Mouse (Mus musculus) heart, embryonic 13.5 days (tissue): ENCODE results near the gene Sorbs1. TPM values are rescaled to one million over a fixed set of nuclear protein-coding genes. Genes with fewer than 3 reads are reported as not detected.

ENCODE experiments used
- ATAC-seq: fragments of 200-750 bp; cut with Nextera tagmentation; 2 replicates; pipeline ENCODE4 v1.8.0; 2017; ENCODE audit warnings: moderate TSS enrichment; ENCODE audit not compliant: insufficient number of reproducible peaks, low FRiP score, low TSS enrichment; ENCODE audit errors: extremely low read depth
- H3K27ac ChIP-seq: fragments of 300-500 bp; sonication (generic); replicated peaks from 2 replicates; pipeline ENCODE4 v1.5.1; 2015; ENCODE audit warnings: moderate library complexity, mild to moderate bottlenecking, inconsistent platforms
- H3K27me3 ChIP-seq: fragments of 300-500 bp; sonication (generic); replicated peaks from 2 replicates; pipeline ENCODE4 v1.6.1; 2015; ENCODE audit warnings: mild to moderate bottlenecking, inconsistent platforms
- H3K36me3 ChIP-seq: fragments of 300-500 bp; sonication (generic); 2 replicates; pipeline ENCODE4 v1.6.1; 2015; ENCODE audit warnings: mild to moderate bottlenecking, inconsistent platforms
- H3K4me1 ChIP-seq: fragments of 300-500 bp; sonication (generic); 2 replicates; pipeline ENCODE4 v1.6.1; 2015; ENCODE audit warnings: inconsistent platforms
- H3K4me2 ChIP-seq: fragments of 300-500 bp; sonication (generic); 2 replicates; pipeline ENCODE4 v1.6.1; 2015; ENCODE audit warnings: inconsistent platforms, mild to moderate bottlenecking, moderate library complexity
- H3K4me3 ChIP-seq: fragments of 300-500 bp; sonication (generic); 2 replicates; pipeline ENCODE4 v1.5.1; 2015; ENCODE audit warnings: moderate library complexity, mild to moderate bottlenecking, inconsistent platforms
- H3K9ac ChIP-seq: fragments of 300-500 bp; sonication (generic); 2 replicates; pipeline ENCODE4 v1.6.1; 2015; ENCODE audit warnings: inconsistent platforms, mild to moderate bottlenecking, moderate library complexity
- H3K9me3 ChIP-seq: fragments of 300-500 bp; sonication (generic); 2 replicates; pipeline ENCODE4 v1.6.1; 2016; ENCODE audit warnings: inconsistent platforms
- WGBS: fragments of 180-500 bp; shearing (Covaris S2); methylation state at CpG from one replicate; pipeline ENCODE4 v1.1.7; 2015; ENCODE audit warnings: mixed read lengths; 5-methylcytosine and 5-hydroxymethylcytosine counted together
- polyA plus RNA-seq: library from polyadenylated mRNA; unstranded; fragments of >200 nt; fragmentation: Nextera tagmentation; extraction: Ambion mirVana; gene quantifications from 2 replicates; pipeline ENCODE4 v1.2.1, GENCODE M21; 2015

Sorbs1 gene
- polyA plus RNA-seq, 1 experiment from 2014 or later: 65.4 TPM

- ATAC-seq: no peak
- no peak overlapping the region for H3K4me3 ChIP-seq
- no peak overlapping the region for H3K9ac ChIP-seq
- peaks cover 73% of the 10 kb centered on the region for H3K4me1 ChIP-seq
- H3K27ac ChIP-seq: peak overlapping the region; percentile 28; the same call in 1 of the 2 replicates
- no peak overlapping the region for H3K4me2 ChIP-seq
- 48% methylated on average over 1 of the region's 1 CpGs for WGBS
- H3K9me3 ChIP-seq: no peaks in the 10 kb centered on the region
- peaks cover 41% of the 10 kb centered on the region for H3K36me3 ChIP-seq
- H3K27me3 ChIP-seq: no peaks in the 10 kb centered on the region
Observed at GRCm38 (mm10) chr19:40255561-40255960, 258.0 kb downstream of the Sorbs1 start.

- H3K4me3 ChIP-seq: no peak overlapping the region
- peaks cover 44% of the 10 kb centered on the region for H3K36me3 ChIP-seq
- no peak overlapping the region for H3K4me2 ChIP-seq
- H3K4me1 ChIP-seq: peaks cover 73% of the 10 kb centered on the region
- no peaks in the 10 kb centered on the region for H3K27me3 ChIP-seq
- no peaks in the 10 kb centered on the region for H3K9me3 ChIP-seq
- no peak for ATAC-seq
- WGBS: 73% methylated on average over 3 of the region's 3 CpGs
- H3K27ac ChIP-seq: peak overlapping the region; percentile 46
- 0 out of 2 replicates have a peak overlapping the region, but pooled peaks have one; percentile 14 for H3K9ac ChIP-seq
Observed at GRCm38 (mm10) chr19:40254741-40255140, 258.8 kb downstream of the Sorbs1 start.

GRCm38 (mm10) chr19:40253768-40254167 lies 259.8 kb downstream of the Sorbs1 start:
- Histone ChIP-seq H3K9ac (peak overlapping the region; percentile 60), H3K4me1 (peaks cover 73% of the 10 kb centered on the region), H3K4me3 (no peak overlapping the region; the same call in 1 of the 2 replicates), H3K9me3 (no peaks in the 10 kb centered on the region), H3K4me2 (peak overlapping the region; percentile 34), H3K27ac (peak overlapping the region; percentile 46), H3K36me3 (peaks cover 39% of the 10 kb centered on the region), H3K27me3 (no peaks in the 10 kb centered on the region)
- no peak for ATAC-seq
- WGBS: 28% methylated on average over 13 of the region's 13 CpGs

- H3K4me2 ChIP-seq: no peak overlapping the region
- no peaks in the 10 kb centered on the region for H3K9me3 ChIP-seq
- no peak for ATAC-seq
- peaks cover 63% of the 10 kb centered on the region for H3K4me1 ChIP-seq
- 84% methylated on average over 4 of the region's 4 CpGs for WGBS
- H3K9ac ChIP-seq: no peak overlapping the region
- no peak overlapping the region for H3K27ac ChIP-seq
- H3K36me3 ChIP-seq: peaks cover 38% of the 10 kb centered on the region
- no peaks in the 10 kb centered on the region for H3K27me3 ChIP-seq
- H3K4me3 ChIP-seq: no peak overlapping the region
Observed at GRCm38 (mm10) chr19:40251115-40251514, 262.5 kb downstream of the Sorbs1 start.

GRCm38 (mm10) chr19:40249352-40249751 lies 264.2 kb downstream of the Sorbs1 start:
- WGBS: 21% methylated on average over 11 of the region's 11 CpGs
- ATAC-seq: peak; percentile 47; the same call in 1 of the 2 replicates
- Histone ChIP-seq H3K27ac (peak overlapping the region; percentile 85), H3K9me3 (no peaks in the 10 kb centered on the region), H3K4me2 (peak overlapping the region; percentile 42), H3K36me3 (peaks cover 38% of the 10 kb centered on the region), H3K4me1 (peaks cover 50% of the 10 kb centered on the region), H3K27me3 (no peaks in the 10 kb centered on the region), H3K9ac (peak overlapping the region; percentile 56; the same call in 1 of the 2 replicates), H3K4me3 (no peak overlapping the region)

- Histone ChIP-seq H3K9ac (no peak overlapping the region), H3K4me2 (no peak overlapping the region), H3K9me3 (no peaks in the 10 kb centered on the region), H3K4me1 (peaks cover 49% of the 10 kb centered on the region), H3K27me3 (no peaks in the 10 kb centered on the region), H3K27ac (peak overlapping the region; percentile 85; the same call in 1 of the 2 replicates), H3K36me3 (peaks cover 44% of the 10 kb centered on the region), H3K4me3 (no peak overlapping the region)
- 88% methylated on average over 5 of the region's 5 CpGs for WGBS
- no peak for ATAC-seq
Observed at GRCm38 (mm10) chr19:40248476-40248875, 265.1 kb downstream of the Sorbs1 start.

GRCm38 (mm10) chr19:40247268-40247666 lies 266.3 kb downstream of the Sorbs1 start:
- 34% methylated on average over 5 of the region's 5 CpGs for WGBS
- peak overlapping the region; percentile 39; the same call in 1 of the 2 replicates for H3K27ac ChIP-seq
- H3K4me2 ChIP-seq: no peak overlapping the region
- no peak overlapping the region for H3K4me3 ChIP-seq
- no peaks in the 10 kb centered on the region for H3K9me3 ChIP-seq
- no peak for ATAC-seq
- no peaks in the 10 kb centered on the region for H3K27me3 ChIP-seq
- H3K9ac ChIP-seq: no peak overlapping the region
- peaks cover 50% of the 10 kb centered on the region for H3K4me1 ChIP-seq
- H3K36me3 ChIP-seq: peaks cover 52% of the 10 kb centered on the region

GRCm38 (mm10) chr19:40246646-40247267 lies 266.8 kb downstream of the Sorbs1 start:
- Histone ChIP-seq H3K36me3 (peaks cover 52% of the 10 kb centered on the region), H3K9ac (no peak overlapping the region), H3K4me3 (no peak overlapping the region), H3K27ac (peak overlapping the region; percentile 48), H3K4me1 (peaks cover 55% of the 10 kb centered on the region), H3K27me3 (no peaks in the 10 kb centered on the region), H3K9me3 (no peaks in the 10 kb centered on the region), H3K4me2 (no peak overlapping the region)
- no peak for ATAC-seq
- WGBS: 73% methylated on average over 7 of the region's 7 CpGs

Other genes with a start within 250 kb of the Sorbs1 start
- 247 and 281 TPM in 2 replicates for gene Pdlim1, start 241.9 kb downstream of the Sorbs1 start, polyA plus RNA-seq
- gene Aldh18a1, start 74.7 kb upstream of the Sorbs1 start, polyA plus RNA-seq: 40.7 and 42.0 TPM in 2 replicates
- gene Tctn3, start 98.5 kb upstream of the Sorbs1 start, polyA plus RNA-seq: 8.1 and 9.6 TPM in 2 replicates
- gene Entpd1, start 98.6 kb upstream of the Sorbs1 start, polyA plus RNA-seq: 8.0 and 9.2 TPM in 2 replicates
- 0.05 TPM in 1 of 2 replicates, not detected in the other for gene Cc2d2b, start 235.0 kb upstream of the Sorbs1 start, polyA plus RNA-seq